Mouse (Mus musculus) inflammation-experienced regulatory T-cells (primary cell): ENCODE results near the gene Morf4l2. TPM values are rescaled to one million over a fixed set of nuclear protein-coding genes. Genes with fewer than 3 reads are reported as not detected.

Experiments used
- polyA plus RNA-seq, 2 experiments: library from polyadenylated mRNA; unstranded; fragments of 100-300 nt; shearing (Covaris generic); gene quantifications; one replicate each; pipeline ENCODE4 v1.2.1; 2017

Morf4l2 gene
- 10 to 100 TPM; 81.5 to 84.2 TPM for polyA plus RNA-seq

DNA sequence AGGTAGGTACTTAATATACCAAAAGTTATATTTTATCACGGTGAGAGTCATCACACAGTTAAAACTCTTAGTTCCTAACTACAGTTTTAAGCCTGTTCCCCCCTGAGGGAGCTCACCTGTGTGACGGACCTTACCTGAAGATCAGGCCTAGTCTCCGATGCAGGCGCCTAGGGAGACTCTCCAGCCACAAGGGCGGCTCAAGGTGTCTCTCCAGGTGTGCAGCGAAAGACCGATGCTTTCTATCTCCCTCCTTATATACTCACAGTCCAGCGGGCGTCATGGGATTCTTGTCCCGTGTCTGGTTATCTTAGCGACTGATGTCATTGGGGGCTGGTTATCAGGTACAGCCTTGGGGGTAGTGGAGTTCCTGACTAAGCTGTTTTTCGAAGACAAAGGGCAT, at the start of gene Morf4l2:
Gene Morf4l2, minus strand, starts transcription at position 232 of the 400 bp plus-strand sequence.

DNA sequence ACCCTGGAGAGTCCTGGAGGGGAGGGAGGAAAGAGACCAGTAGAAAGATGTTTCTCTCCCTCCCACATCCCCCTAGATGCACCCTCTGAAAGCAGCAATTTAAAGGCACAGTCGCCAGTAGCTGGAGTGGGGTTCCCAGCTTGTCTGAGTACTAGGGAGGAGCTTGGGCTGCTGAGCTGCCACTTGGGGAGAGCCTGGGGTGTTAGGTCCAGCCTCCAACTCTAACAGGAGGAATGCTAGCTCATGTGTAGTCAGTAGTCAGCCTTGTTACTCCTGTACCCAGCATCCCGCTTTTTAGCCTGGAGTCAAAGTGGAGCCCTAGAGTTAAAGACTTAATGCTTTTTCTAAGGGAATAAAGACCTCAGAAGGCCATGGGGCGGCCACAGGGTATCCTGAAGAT, 36.6 kb upstream of the Morf4l2 start, which contains the start of gene Glra4:
Gene Glra4, minus strand, starts transcription at position 101 of the 400 bp plus-strand sequence.

DNA sequence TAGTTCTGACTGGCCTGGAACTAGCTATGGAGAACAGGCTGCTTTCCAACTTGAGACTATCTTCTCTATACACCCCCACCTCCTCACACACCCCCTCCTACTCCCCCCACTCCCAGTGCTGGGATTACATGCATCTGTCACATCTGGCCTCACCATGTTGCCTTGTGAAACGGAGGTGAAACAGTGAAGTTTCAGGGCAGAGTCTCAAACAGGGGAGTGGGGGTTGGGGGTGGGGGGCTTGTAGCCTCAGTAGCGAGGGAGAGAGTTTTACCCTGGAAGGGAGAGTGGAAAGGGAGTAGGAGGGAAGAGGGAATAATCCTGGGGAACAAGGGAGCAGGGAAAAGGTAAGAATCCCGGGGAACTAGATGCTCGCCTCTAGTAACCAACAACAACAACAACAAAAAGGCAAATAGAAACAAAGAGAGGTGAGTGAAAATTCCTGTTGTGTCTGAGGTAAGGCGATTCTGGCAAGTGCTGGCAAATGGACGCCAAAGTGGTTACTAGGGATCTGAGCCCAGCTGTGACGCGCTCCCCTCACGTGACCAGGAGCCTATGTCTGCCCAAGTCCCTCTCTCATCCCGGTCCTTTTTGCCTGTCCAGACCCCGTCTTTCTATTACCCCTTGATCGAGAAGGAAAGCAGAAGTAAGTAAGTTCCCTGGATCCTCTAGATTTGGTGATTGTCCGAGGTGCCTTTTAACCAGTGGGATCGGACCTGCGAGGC, 35.9 kb downstream of the Morf4l2 start, which contains the start of gene Tceal1:
Gene Tceal1, plus strand, starts transcription at position 537 of the 722 bp plus-strand sequence.

Other genes with a start within 250 kb of the Morf4l2 start
- gene Kir3dl1, start 225.7 kb downstream of the Morf4l2 start, polyA plus RNA-seq: not detected
- gene Kir3dl2, start 199.6 kb downstream of the Morf4l2 start, polyA plus RNA-seq: not detected
- 1 to 10 TPM; 3.7 to 4.3 TPM for gene Tceal3, start 152.8 kb downstream of the Morf4l2 start, polyA plus RNA-seq
- under 1 TPM; 0.16 to 0.22 TPM for gene Tceal1, start 35.7 kb downstream of the Morf4l2 start, polyA plus RNA-seq
- gene Glra4, start 36.5 kb upstream of the Morf4l2 start, polyA plus RNA-seq: under 1 TPM in 1 of 2 experiments, not detected in 1; 0.17 TPM
- 1 to 10 TPM in 1 of 2 experiments, under 1 TPM in 1; 0.81 to 1.4 TPM for gene Plp1, start 79.0 kb upstream of the Morf4l2 start, polyA plus RNA-seq
- gene Rab9b, start 125.1 kb upstream of the Morf4l2 start, polyA plus RNA-seq: not detected
- not detected for gene H2bfm, start 183.6 kb upstream of the Morf4l2 start, polyA plus RNA-seq
- gene Tmsb15b2, start 231.8 kb upstream of the Morf4l2 start, polyA plus RNA-seq: 10 to 100 TPM; 50.5 to 53.9 TPM
- gene Tmsb15l, start 233.2 kb upstream of the Morf4l2 start, polyA plus RNA-seq: 1 to 10 TPM in 1 of 2 experiments, not detected in 1; 4.5 TPM
- 10 to 100 TPM; 11.7 to 17.6 TPM for gene Tmsb15b1, start 233.2 kb upstream of the Morf4l2 start, polyA plus RNA-seq
- 10 to 100 TPM; 25.2 to 47.2 TPM for gene Zcchc18, start 249.5 kb upstream of the Morf4l2 start, polyA plus RNA-seq